Mouse (Mus musculus): ENCODE results near the gene Celf2.

Celf2 gene

GRCm38 (mm10) chr2:7395473-7395872, 113.9 kb downstream of the Celf2 start:
- in situ Hi-C loops (cut with MboI; ENCODE audit: unreplicated experiment in 2 of 2) = no loop called here

GRCm38 (mm10) chr2:7392500-7392899, 116.9 kb downstream of the Celf2 start:
- in situ Hi-C loops (cut with MboI; ENCODE audit: unreplicated experiment in 2 of 2) = no loop called here

GRCm38 (mm10) chr2:7389264-7389663, 120.1 kb downstream of the Celf2 start:
- in situ Hi-C loops (cut with MboI; ENCODE audit: unreplicated experiment in 2 of 2) = no loop called here

GRCm38 (mm10) chr2:7378736-7379135, 130.6 kb downstream of the Celf2 start:
- in situ Hi-C loops (cut with MboI; ENCODE audit: unreplicated experiment in 2 of 2) = no loop called here

- in situ Hi-C loops (cut with MboI; ENCODE audit: unreplicated experiment in 2 of 2) = no loop called here
Observed at GRCm38 (mm10) chr2:7377878-7378277, 131.5 kb downstream of the Celf2 start.

GRCm38 (mm10) chr2:7367738-7368137, 141.6 kb downstream of the Celf2 start:
- in situ Hi-C loops (cut with MboI; ENCODE audit: unreplicated experiment in 2 of 2) = no loop called here

GRCm38 (mm10) chr2:7359557-7359956, 149.8 kb downstream of the Celf2 start:
- in situ Hi-C loops (cut with MboI; ENCODE audit: unreplicated experiment in 2 of 2) = no loop called here

GRCm38 (mm10) chr2:7358816-7359215, 150.5 kb downstream of the Celf2 start:
- in situ Hi-C loops (cut with MboI; ENCODE audit: unreplicated experiment in 2 of 2) = no loop called here

- in situ Hi-C loops (cut with MboI; ENCODE audit: unreplicated experiment in 2 of 2) = no loop called here
Observed at GRCm38 (mm10) chr2:7351234-7351633, 158.1 kb downstream of the Celf2 start.

GRCm38 (mm10) chr2:7346703-7347461, 162.5 kb downstream of the Celf2 start:
- in situ Hi-C loops (cut with MboI; ENCODE audit: unreplicated experiment in 2 of 2) = no loop called here

GRCm38 (mm10) chr2:7344951-7345350, 164.4 kb downstream of the Celf2 start:
- in situ Hi-C loops (cut with MboI; ENCODE audit: unreplicated experiment in 2 of 2) = no loop called here

- in situ Hi-C loops (cut with MboI; ENCODE audit: unreplicated experiment in 2 of 2) = no loop called here
Observed at GRCm38 (mm10) chr2:7342911-7343478, 166.4 kb downstream of the Celf2 start.

- in situ Hi-C loops (cut with MboI; ENCODE audit: unreplicated experiment in 2 of 2) = no loop called here
Observed at GRCm38 (mm10) chr2:7334846-7335245, 174.5 kb downstream of the Celf2 start.

- in situ Hi-C loops (cut with MboI; ENCODE audit: unreplicated experiment in 2 of 2) = no loop called here
Observed at GRCm38 (mm10) chr2:7328018-7328899, 181.1 kb downstream of the Celf2 start.

- in situ Hi-C loops (cut with MboI; ENCODE audit: unreplicated experiment in 2 of 2) = no loop called here
Observed at GRCm38 (mm10) chr2:7319760-7320159, 189.6 kb downstream of the Celf2 start.

- in situ Hi-C loops (cut with MboI; ENCODE audit: unreplicated experiment in 2 of 2) = no loop called here
Observed at GRCm38 (mm10) chr2:7311776-7312175, 197.6 kb downstream of the Celf2 start.

- in situ Hi-C loops (cut with MboI; ENCODE audit: unreplicated experiment in 2 of 2) = no loop called here
Observed at GRCm38 (mm10) chr2:7310840-7311182, 198.6 kb downstream of the Celf2 start.

- in situ Hi-C loops (cut with MboI; ENCODE audit: unreplicated experiment in 2 of 2) = no loop called here
Observed at GRCm38 (mm10) chr2:7310129-7310839, 199.1 kb downstream of the Celf2 start.

- in situ Hi-C loops (cut with MboI; ENCODE audit: unreplicated experiment in 2 of 2) = no loop called here
Observed at GRCm38 (mm10) chr2:7309324-7309723, 200.0 kb downstream of the Celf2 start.

GRCm38 (mm10) chr2:7308731-7309130, 200.6 kb downstream of the Celf2 start:
- in situ Hi-C loops (cut with MboI; ENCODE audit: unreplicated experiment in 2 of 2) = no loop called here

- in situ Hi-C loops (cut with MboI; ENCODE audit: unreplicated experiment in 2 of 2) = no loop called here
Observed at GRCm38 (mm10) chr2:7287434-7287833, 221.9 kb downstream of the Celf2 start.

All from v-Abl transformed pro-B cells (cell line).